Mouse (Mus musculus): ENCODE data around the gene Cd200r2. TPM values are rescaled to one million over a fixed set of nuclear protein-coding genes. Genes with fewer than 3 reads are reported as not detected.

The Cd200r2 gene
- not detected for polyA plus RNA-seq (2017; shearing (Covaris generic))

DNA sequence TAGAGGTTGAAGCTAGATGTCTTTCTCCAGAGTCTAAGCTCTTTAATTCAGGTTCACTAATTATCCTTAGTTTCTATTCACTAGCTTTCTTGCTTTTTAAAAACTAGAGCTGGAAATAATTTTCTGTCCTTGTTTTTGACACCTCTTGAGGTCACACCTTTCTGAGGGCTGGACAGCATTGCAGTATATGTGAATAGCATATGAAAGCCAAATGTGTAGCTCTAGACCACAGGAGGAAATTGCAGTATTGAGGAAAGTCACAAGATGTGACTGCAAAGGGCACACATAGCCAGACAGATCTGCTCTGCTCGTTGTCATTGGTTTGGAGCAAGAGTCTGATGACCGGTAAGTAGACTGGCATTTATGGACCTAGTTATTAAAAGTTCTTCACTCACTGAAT lies at the start of gene Cd200r2:
TSS of gene Cd200r2 (plus strand) at position 301 of the 400 bp plus-strand sequence.

DNA sequence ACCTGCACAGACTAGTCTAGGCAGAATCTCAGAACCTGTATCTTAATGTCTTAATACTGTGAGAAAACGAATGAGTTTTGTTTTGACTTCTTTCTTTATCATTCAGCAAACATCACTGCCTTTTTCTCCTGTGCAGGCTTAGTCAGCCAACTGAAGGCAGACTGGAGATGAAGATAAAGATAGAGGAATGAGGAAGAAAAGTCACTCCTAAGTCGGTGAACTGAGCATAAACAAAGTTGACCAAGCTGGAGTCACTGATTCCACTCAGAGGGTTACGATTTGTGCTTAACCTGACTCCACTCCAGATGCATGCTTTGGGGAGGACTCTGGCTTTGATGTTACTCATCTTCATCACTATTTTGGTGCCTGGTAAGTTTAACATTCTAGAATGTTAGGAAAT lies 76.6 kb downstream of the Cd200r2 start, which contains the start of gene Cd200r3:
TSS of gene Cd200r3 (plus strand) at position 211 of the 400 bp plus-strand sequence.

Other genes with a start within 250 kb of the Cd200r2 start
- gene Nepro, start 142.8 kb upstream of the Cd200r2 start, polyA plus RNA-seq (2017; shearing (Covaris generic)), result 10.9 TPM
- 48.9 TPM for gene Gtpbp8, start 120.7 kb upstream of the Cd200r2 start, polyA plus RNA-seq (2017; shearing (Covaris generic))
- gene Cd200r1, start 101.4 kb upstream of the Cd200r2 start, polyA plus RNA-seq (2017; shearing (Covaris generic)), result 67.2 TPM
- 6.1 TPM for gene Cd200r4, start 55.4 kb upstream of the Cd200r2 start, polyA plus RNA-seq (2017; shearing (Covaris generic))
- 1.5 TPM for gene Cd200r3, start 76.6 kb downstream of the Cd200r2 start, polyA plus RNA-seq (2017; shearing (Covaris generic))
- 1.5 TPM for gene Ccdc80, start 226.3 kb downstream of the Cd200r2 start, polyA plus RNA-seq (2017; shearing (Covaris generic))